Mouse (Mus musculus) adrenal gland, postnatal 14 days (tissue): ENCODE results near the gene Susd1. TPM values are rescaled to one million over a fixed set of nuclear protein-coding genes. Genes with fewer than 3 reads are reported as not detected.
"Not testable (repeated sequence)": the region's sequence is repeated elsewhere in the genome, so short reads cannot be mapped to it uniquely, and the experiment has no call there.

Source experiments
- DNase-seq: peaks from one replicate; pipeline ENCODE4 v3.0.0; 2021; ENCODE audit warnings: mixed read lengths
- total RNA-seq: library from RNA; stranded (reverse); gene quantifications from 2 replicates; pipeline ENCODE4 v1.2.3, GENCODE M21; 2021

Susd1 gene
- total RNA-seq, 1 experiment from 2014 or later: 5.1 TPM

- no peak for DNase-seq
Measured at GRCm38 (mm10) chr4:59321181-59322008, 117.0 kb downstream of the Susd1 start.

DNA sequence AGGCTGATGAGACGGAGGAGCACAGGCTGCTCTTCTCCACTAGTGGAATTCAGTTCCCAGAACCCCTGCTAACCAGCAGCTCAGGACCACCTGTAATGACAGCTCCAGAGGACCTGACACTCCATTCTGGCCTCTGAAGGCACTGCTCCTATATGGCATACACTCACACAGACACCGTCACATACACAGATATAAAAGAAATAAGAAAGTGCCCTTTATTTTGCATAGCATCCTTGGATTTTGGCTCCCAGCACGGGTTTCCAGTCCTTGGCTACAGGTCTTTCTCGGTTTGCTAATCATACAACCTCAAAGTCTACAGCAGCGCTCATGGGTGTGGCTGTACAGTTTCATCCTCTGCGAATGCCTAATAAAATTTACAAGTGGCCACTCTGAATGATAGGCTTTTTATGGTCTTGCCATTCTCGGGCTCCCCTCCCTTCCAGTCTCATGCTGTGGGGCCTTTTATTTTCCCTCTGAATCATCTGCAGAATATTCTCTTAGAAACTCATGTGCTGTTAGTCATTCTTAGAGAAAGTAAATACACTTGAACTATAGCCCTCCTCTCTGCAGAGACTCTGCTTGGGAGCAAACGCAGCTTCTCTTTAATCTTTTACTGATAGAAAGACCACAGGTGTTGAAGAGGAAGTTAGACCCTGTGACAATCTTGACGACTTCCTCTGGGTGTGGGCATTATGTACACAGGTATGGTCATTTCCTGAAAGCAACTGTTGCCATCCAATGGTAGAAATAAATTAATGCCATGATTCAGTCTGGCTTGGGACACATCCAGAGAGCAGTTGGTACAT lies 119.1 kb downstream of the Susd1 start:
- DNase-seq: no peak

- DNase-seq: no peak
Measured at GRCm38 (mm10) chr4:59318602-59319001, 119.8 kb downstream of the Susd1 start.

- no peak for DNase-seq
Measured at GRCm38 (mm10) chr4:59315553-59316405, 122.7 kb downstream of the Susd1 start.

DNA sequence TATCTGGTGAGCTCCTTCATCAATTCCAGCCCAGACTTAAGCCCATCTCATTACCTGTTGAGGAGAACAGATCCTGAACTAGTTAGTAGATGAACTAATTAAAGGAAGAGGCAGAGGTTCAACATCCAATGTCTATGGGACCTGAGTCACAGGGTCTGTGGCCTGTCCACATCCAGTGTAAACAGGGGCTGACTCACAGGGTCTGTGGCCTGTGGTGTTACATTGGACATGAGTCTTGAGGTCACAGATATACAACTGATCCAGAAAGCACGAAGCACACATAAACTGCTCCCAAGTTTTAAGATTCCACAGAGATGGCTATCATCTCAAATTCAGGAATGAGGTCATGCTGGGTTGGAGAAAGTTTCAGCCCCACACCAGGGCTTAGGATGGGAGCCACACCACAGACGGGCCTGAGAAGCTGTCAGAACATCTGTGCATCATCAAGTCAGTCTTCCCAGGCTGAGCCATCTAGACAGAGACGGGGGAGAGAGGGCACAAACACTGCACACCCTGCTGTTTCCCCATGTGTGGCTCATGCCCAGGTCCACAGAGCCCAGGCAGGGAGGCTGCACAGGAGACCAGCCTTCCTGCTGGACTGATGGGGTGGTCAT lies 123.4 kb downstream of the Susd1 start:
- no peak for DNase-seq

- no peak for DNase-seq
Measured at GRCm38 (mm10) chr4:59312945-59313344, 125.5 kb downstream of the Susd1 start.

- no peak for DNase-seq
Measured at GRCm38 (mm10) chr4:59310590-59310989, 127.8 kb downstream of the Susd1 start.

GRCm38 (mm10) chr4:59307841-59308589 lies 130.4 kb downstream of the Susd1 start:
- no peak for DNase-seq

DNA sequence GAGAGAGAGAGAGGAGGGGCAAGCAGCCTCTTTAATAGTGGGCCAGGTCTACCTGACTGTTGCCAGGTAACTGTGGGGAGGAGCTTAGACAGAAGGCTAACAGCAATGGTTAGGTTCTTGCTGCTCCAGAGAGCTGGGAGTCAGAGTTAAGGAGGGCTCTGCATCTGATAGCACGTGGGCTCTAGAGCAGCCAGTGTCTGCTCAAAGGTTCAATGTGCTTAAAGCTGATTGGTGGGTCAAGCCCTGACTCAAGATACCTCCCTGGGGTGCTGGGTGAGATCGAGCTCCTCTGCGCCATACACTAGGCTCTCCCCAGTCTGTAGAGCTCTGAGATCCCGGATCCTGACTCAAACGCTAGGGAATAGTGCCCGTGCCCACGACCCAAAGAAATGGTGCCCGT lies 136.0 kb downstream of the Susd1 start:
- DNase-seq: no peak

- no peak for DNase-seq
Measured at GRCm38 (mm10) chr4:59301025-59301815, 137.2 kb downstream of the Susd1 start.

GRCm38 (mm10) chr4:59298719-59299496 lies 139.5 kb downstream of the Susd1 start:
- no peak for DNase-seq

DNA sequence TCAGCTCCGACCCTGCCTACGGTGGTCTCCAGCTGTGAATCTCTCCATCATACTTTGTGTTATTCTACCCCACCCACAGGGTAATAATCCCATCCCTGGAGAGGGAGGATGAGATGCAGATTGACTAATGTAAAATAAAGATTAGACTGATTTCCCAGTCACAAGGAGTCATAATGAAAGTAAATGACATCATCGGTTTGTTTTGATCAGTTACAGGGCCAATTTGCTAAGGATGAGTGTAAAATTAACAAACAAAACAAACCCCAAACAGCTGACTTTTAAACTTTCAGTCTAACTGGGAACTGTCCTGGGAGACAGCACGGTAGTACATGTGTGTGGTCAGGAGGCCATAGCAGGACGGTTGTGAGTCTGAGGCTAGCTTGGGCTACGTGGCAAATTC lies 143.3 kb downstream of the Susd1 start:
- no peak for DNase-seq

DNA sequence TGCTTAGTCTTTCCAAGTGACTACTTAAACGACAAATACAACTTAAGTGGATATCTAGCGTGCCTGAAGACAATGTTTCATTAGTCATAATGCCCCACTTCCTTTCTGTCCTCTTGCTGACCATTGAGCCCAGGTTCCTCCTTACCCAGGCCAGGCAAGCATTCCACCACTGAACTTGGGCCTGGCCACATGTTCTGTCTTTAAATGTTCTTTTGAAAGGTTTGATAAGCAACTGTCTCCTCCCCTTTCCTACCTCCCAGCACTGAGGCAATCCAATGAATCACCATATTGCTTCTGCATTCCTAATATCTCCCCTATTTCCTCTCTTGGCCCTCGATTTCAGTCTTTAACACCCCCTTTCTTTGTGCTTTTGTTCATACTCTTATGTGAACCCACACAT lies 143.8 kb downstream of the Susd1 start:
- no peak for DNase-seq

DNA sequence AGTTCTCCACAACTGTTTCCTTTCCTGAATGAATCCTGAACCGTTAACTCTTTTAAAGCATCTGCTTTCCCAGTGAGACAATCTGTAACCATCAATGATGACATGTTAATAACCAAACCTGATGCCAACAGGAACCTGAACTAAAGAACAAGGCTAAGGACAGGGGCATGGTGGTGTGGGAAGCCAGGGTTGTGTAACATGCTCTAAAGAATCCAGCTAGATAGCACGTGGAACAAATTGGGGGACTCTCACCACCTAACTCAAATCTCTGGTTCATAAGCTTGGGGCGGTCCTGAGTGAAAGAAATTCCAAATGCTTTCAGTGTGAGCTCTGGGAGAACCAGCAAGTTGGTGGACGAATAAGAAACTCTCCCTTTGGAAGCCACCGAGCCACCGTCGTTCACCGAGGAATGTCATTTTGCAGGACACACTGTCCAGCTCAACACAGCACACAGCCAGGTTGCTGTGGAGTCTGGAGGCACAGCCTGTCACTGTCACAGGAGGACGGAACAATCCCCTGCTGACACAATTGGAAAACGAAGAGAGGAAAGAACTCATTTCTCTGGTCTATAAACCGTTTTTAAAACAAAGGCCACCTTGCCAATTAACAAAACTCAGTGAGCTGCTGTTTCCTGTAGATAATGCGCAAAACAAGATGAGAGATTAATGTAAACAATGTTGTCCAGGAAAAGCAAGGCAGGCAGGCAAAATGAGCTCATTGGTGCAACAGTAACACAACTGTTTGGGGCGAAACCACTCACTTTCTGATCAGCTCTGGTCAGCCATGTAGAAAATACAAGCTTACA lies 146.3 kb downstream of the Susd1 start:
- DNase-seq: no peak

GRCm38 (mm10) chr4:59290972-59291576 lies 147.4 kb downstream of the Susd1 start:
- no peak for DNase-seq

GRCm38 (mm10) chr4:59287103-59287502 lies 151.3 kb downstream of the Susd1 start:
- DNase-seq: no peak

DNA sequence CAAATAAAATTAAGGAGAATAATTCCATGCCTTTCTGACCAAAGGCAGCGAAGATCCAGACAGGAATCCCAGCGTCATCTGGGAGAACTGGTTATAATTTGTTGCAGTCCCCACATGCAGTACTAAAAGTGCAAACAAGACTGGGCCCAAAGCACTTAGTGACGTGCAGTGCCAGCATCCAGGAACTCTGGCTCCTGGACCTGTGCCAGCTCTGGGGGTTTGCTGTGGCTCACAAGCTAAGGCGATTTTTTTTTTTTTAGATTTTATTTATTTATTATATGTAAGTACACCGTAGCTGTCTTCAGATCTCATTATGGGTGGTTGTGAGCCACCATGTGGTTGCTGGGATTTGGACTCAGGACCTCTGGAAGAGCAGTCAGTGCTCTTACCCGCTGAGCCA lies 152.1 kb downstream of the Susd1 start:
- DNase-seq: not testable (repeated sequence)
